Mouse (Mus musculus) kidney, embryonic 15.5 days (tissue): ENCODE measurements at regions not wholly inside any gene's neighbourhood (a gene's known extent, or its start where the extent isn't known, plus 50 kb on each side); places are given as distances from the start of the nearest gene placed in this dataset.
A peak's percentile ranks its signal among the peaks of the same experiment; 100 is the strongest.

Experiments
- ATAC-seq: fragments of 200-750 bp; cut with Nextera tagmentation; replicated peaks from 2 replicates; pipeline ENCODE4 v1.8.0; 2017; ENCODE audit warnings: moderate TSS enrichment; ENCODE audit not compliant: low FRiP score
- H3K27ac ChIP-seq: fragments of 300-500 bp; sonication (generic); 2 replicates; pipeline ENCODE4 v1.5.1; 2015; ENCODE audit warnings: mild to moderate bottlenecking, inconsistent platforms
- H3K27me3 ChIP-seq: fragments of 300-500 bp; sonication (generic); 2 replicates; pipeline ENCODE4 v1.6.1; 2015; ENCODE audit warnings: inconsistent platforms
- H3K36me3 ChIP-seq: fragments of 300-500 bp; sonication (generic); 2 replicates; pipeline ENCODE4 v1.6.1; 2015; ENCODE audit warnings: inconsistent platforms
- H3K4me1 ChIP-seq: fragments of 300-500 bp; sonication (generic); 2 replicates; pipeline ENCODE4 v1.6.1; 2015; ENCODE audit warnings: inconsistent platforms
- H3K4me2 ChIP-seq: fragments of 300-500 bp; sonication (generic); 2 replicates; pipeline ENCODE4 v1.6.1; 2015; ENCODE audit warnings: moderate library complexity, mild to moderate bottlenecking, inconsistent platforms
- H3K4me3 ChIP-seq: fragments of 300-500 bp; sonication (generic); replicated peaks from 2 replicates; pipeline ENCODE4 v1.5.1; 2015; ENCODE audit warnings: mild to moderate bottlenecking, inconsistent platforms
- H3K9ac ChIP-seq: fragments of 300-500 bp; sonication (generic); 2 replicates; pipeline ENCODE4 v1.6.1; 2015; ENCODE audit warnings: mild to moderate bottlenecking, inconsistent platforms
- H3K9me3 ChIP-seq: fragments of 300-500 bp; sonication (generic); replicated peaks from 2 replicates; pipeline ENCODE4 v1.6.1; 2016; ENCODE audit warnings: inconsistent platforms
- WGBS: fragments of 180-500 bp; shearing (Covaris S2); methylation state at CpG from one replicate; pipeline ENCODE4 v1.1.7; 2015; ENCODE audit warnings: mixed read lengths; 5-methylcytosine and 5-hydroxymethylcytosine counted together

DNA sequence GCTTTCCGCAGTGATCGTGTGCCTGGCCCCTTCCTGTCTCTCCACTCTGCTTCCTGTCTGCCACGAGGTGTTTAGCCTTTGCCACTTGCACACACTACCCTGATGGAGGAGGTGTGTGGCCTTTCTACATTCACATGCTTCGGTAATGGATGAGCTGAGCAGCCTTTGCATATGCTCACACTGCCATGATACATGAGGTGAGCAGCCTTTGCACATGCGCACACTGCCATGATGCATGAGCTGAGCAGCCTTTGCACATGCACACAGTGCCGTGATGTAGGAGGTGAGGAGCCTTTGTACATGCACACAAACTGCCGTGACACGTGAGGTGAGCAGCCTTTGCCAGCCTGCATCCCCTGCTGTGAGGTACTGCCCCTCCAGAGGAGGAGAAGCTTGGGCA is 58.3 kb downstream of the Erv3 start:
- WGBS: 69% methylated on average over 8 of the region's 8 CpGs
- ATAC-seq: no peak

DNA sequence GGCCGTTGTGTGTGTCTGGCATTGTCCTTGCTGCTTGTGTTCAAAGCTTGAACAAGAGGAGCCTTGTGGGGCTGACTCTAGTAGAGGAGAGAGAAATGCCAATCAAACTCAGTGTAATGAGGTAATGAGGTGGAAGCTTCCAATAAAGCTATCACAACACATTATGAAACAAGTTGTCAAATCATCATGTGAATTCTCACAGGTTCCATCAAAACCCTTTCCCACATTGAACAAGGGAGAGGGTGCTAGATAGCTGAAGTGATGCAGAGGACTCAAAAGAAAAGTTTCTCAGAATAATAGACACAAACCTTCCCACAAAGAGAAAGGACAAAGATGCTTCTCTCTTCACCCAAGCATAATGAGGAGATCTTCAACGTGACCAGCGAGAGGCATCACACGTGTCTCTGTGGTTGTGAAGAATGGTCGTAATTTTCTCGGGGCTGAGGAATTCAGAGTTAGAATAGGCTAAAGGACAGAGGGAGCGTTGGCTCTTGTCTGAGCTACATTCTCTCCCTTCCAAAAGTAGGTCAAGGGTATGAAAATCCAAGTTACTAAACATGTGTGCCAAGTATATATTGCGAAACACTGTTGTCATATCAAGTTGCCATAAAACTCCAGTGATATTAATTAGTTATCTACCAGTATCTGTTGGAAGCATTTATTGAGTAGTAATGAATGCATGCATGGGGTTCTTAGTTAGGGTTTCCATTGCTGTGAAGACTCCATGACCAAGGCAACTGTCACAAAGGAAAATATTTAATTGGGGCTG is 59.2 kb downstream of the Erv3 start:
- no peak overlapping the region for H3K27ac ChIP-seq
- H3K9ac ChIP-seq: no peak overlapping the region
- H3K27me3 ChIP-seq: no peaks in the 10 kb centered on the region
- no peak overlapping the region for H3K4me2 ChIP-seq
- ATAC-seq: no peak
- no peaks in the 10 kb centered on the region for H3K9me3 ChIP-seq
- H3K4me3 ChIP-seq: no peak overlapping the region
- 87% methylated on average over 8 of the region's 8 CpGs for WGBS
- no peaks in the 10 kb centered on the region for H3K36me3 ChIP-seq
- no peaks in the 10 kb centered on the region for H3K4me1 ChIP-seq

More for the DNA sequence above, 58.3 kb downstream of the Erv3 start:
- Histone ChIP-seq H3K4me2 (no peak overlapping the region), H3K27me3 (no peaks in the 10 kb centered on the region), H3K9ac (no peak overlapping the region), H3K36me3 (no peaks in the 10 kb centered on the region), H3K4me1 (no peaks in the 10 kb centered on the region), H3K27ac (no peak overlapping the region), H3K9me3 (no peaks in the 10 kb centered on the region), H3K4me3 (no peak overlapping the region)

DNA sequence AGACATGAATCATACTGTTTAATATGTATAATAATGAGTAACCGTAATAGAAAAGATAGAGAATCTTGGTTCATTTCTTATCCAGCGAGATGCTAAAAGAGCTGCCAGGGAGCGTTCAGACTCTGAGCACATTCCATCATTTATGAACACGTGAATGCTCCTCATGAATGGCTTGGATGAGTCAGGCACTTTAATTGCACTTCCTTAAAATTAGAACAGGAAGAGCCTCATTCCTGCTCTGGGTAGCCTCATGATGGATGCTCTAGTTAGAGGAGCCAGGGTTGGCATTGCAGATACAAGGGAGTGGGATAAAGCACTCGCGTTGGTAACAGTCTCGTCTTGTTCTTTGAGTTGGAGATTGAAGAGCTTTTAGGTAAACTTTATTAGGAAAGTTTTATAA is 60.1 kb downstream of the Erv3 start:
- no peak for ATAC-seq
- Histone ChIP-seq H3K4me2 (no peak overlapping the region), H3K36me3 (no peaks in the 10 kb centered on the region), H3K27me3 (no peaks in the 10 kb centered on the region), H3K4me3 (no peak overlapping the region), H3K9ac (no peak overlapping the region), H3K4me1 (no peaks in the 10 kb centered on the region), H3K9me3 (no peaks in the 10 kb centered on the region), H3K27ac (no peak overlapping the region)
- 78% methylated on average over 7 of the region's 7 CpGs for WGBS

DNA sequence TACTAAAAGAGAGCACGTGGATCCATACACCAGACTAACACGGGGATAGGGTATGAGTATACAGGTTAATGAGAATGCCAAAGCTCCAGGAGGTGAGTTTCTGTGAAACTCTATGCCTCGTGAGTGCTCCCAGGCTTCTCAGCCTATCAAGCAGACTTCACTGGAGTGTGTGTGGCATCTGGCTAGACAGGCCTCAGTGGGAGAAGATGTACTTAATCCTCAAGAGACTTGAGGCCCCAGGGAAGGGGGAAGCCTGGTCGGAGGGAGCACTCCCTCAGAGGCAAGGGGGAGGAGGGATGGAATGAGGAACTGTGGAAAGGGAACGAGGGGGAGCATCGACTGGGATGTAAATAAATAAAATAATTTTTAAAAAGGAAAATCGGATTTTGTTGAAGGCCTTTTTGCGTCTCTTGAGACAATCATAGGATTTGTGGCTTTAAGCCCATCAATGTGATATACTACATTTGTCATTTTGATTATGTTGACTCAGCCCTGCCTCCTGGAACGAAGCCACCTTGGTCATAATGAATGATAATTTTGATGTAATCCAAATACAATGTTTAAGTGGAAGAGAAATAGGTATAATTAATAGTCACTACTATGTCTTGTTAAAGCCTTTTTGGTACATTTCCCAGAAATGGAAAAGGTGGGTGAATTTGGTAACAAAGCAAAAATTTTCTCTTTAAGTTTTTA is 62.4 kb downstream of the Erv3 start:
- H3K36me3 ChIP-seq: no peaks in the 10 kb centered on the region
- no peak overlapping the region for H3K4me3 ChIP-seq
- no peaks in the 10 kb centered on the region for H3K4me1 ChIP-seq
- H3K27ac ChIP-seq: no peak overlapping the region
- ATAC-seq: no peak
- WGBS: 59% methylated on average over 9 of the region's 9 CpGs
- H3K9me3 ChIP-seq: no peaks in the 10 kb centered on the region
- H3K9ac ChIP-seq: no peak overlapping the region
- no peak overlapping the region for H3K4me2 ChIP-seq
- H3K27me3 ChIP-seq: no peaks in the 10 kb centered on the region

DNA sequence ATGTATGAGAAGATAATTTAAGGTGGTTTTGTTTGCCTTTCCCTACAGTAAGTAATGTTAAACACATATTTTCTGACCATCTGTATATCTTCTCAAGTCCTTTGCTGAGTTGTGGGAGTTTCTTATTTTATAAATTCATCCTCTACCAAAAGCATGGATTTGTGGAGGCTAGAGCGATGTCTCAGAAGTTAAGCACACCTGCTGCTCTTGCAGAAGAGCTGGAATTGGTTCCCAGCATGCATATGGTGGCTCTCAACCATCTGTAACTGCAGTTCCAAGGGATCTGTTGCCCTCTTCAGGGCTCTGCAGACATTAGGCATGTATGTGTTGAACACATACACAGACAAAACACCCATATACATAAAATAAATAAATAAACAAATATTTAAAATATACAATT is 84.2 kb downstream of the Erv3 start:
- no peak for ATAC-seq
- WGBS: 95% methylated on average over 1 of the region's 1 CpGs
- no peak overlapping the region for H3K4me3 ChIP-seq

DNA sequence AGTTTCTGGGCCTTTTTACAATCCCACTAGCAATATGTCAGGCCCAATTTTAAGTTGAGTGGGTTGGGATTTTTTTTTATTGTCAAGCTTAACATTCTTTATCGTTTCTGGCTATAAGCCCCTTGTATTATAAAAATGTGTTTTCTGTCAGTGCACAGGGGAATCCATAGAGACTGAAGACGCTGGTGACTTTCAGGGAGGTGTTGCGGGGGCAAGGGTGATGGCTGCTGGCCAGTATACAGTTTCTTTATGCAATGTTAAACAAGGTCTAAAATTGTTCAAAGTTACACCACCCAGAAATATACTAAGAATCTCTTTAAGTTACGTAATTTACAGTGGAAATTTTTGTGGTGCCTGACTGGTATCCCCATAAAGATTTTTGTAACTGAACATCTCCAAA is 85.9 kb downstream of the Erv3 start:
- Histone ChIP-seq H3K4me2 (no peak overlapping the region), H3K36me3 (no peaks in the 10 kb centered on the region), H3K27me3 (no peaks in the 10 kb centered on the region), H3K4me3 (no peak overlapping the region), H3K9me3 (peaks cover 2% of the 10 kb centered on the region; the same call in 1 of the 2 replicates), H3K9ac (no peak overlapping the region), H3K4me1 (peaks cover 7% of the 10 kb centered on the region; the same call in 1 of the 2 replicates), H3K27ac (no peak overlapping the region)
- 71% methylated on average over 4 of the region's 4 CpGs for WGBS
- ATAC-seq: no peak

More for the DNA sequence above, 84.2 kb downstream of the Erv3 start:
- no peaks in the 10 kb centered on the region for H3K27me3 ChIP-seq
- 0 out of 2 replicates have a peak, but pooled peaks cover under 1% of the 10 kb centered on the region for H3K4me1 ChIP-seq
- H3K4me2 ChIP-seq: no peak overlapping the region
- peaks cover 8% of the 10 kb centered on the region for H3K9me3 ChIP-seq
- H3K9ac ChIP-seq: no peak overlapping the region
- no peaks in the 10 kb centered on the region for H3K36me3 ChIP-seq
- H3K27ac ChIP-seq: no peak overlapping the region

DNA sequence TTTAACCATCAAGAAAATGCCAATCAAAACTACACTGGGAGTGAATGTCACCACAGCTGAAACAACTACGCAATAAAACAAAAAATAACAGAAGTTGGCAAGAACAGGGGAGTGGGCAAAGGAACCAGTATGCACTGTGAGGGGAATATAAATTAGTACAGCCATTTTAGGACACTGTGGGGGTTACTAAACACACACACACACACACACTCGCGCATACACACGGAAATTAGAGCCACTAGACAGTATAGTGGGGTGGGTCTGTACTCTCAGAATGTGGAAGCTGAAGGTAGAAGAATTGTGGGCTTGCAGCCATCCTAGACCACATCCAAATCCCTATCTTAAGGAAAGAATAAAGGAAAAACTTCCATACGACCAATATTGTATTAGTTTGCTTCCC is 87.4 kb downstream of the Erv3 start:
- H3K4me1 ChIP-seq: peaks cover 7% of the 10 kb centered on the region; the same call in 1 of the 2 replicates
- H3K9me3 ChIP-seq: peaks cover 2% of the 10 kb centered on the region; the same call in 1 of the 2 replicates
- no peak overlapping the region for H3K9ac ChIP-seq
- no peak for ATAC-seq
- WGBS: 75% methylated on average over 5 of the region's 5 CpGs
- no peak overlapping the region for H3K4me3 ChIP-seq
- H3K27me3 ChIP-seq: no peaks in the 10 kb centered on the region
- H3K27ac ChIP-seq: no peak overlapping the region
- H3K4me2 ChIP-seq: no peak overlapping the region
- H3K36me3 ChIP-seq: no peaks in the 10 kb centered on the region

DNA sequence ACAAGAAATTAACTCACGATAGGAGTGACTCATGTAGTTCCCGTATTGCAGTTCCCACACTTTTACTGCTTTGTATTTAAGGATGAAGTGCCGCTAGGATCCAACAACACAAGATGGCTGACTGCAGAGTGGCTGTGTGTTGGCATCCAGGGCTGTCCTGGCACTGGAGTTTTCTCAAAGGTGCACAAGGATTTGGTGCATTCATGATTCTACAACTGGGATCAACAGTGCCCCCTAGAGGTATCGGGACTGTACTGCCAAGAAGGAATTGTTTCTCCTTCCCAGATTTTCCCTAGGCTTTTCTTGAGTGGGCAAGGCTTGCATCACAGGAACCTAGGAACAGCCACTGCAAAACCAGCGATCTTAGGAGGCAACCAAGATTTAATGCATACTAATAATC is 88.7 kb downstream of the Erv3 start:
- no peaks in the 10 kb centered on the region for H3K27me3 ChIP-seq
- no peak overlapping the region for H3K9ac ChIP-seq
- H3K4me1 ChIP-seq: peaks cover 7% of the 10 kb centered on the region; the same call in 1 of the 2 replicates
- no peaks in the 10 kb centered on the region for H3K36me3 ChIP-seq
- WGBS: 60% methylated on average over 5 of the region's 5 CpGs
- ATAC-seq: no peak
- H3K4me3 ChIP-seq: no peak overlapping the region
- H3K4me2 ChIP-seq: no peak overlapping the region
- no peaks in the 10 kb centered on the region for H3K9me3 ChIP-seq
- H3K27ac ChIP-seq: no peak overlapping the region

DNA sequence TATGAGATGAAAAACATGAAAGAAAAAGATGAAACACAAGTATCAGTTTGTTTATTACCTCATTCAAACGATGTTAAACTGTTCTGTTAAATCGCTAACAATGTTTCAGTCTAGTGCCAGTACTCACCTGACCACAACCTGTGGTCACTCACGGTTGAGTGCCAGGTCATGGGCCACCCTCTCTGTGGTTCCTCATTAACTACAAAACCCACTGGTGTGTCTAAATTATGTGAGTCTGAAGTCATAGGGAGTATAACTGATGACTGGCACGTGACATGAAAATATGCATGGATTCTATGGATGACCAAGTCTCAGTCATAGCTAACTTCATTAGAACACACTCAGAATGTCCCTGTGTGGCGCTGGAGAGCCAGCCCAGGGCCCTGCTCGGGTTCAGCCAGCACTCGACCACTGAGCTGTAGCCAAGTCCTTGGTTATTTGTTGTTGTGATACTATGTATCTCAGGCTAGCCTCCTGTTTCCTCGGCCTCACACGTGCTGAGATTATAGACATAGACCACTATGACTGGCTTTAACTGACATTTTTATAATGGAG is 89.8 kb downstream of the Erv3 start:
- Histone ChIP-seq H3K27ac (no peak overlapping the region), H3K4me3 (no peak overlapping the region), H3K4me1 (peaks cover 7% of the 10 kb centered on the region; the same call in 1 of the 2 replicates), H3K9ac (no peak overlapping the region), H3K9me3 (no peaks in the 10 kb centered on the region), H3K27me3 (no peaks in the 10 kb centered on the region), H3K36me3 (no peaks in the 10 kb centered on the region), H3K4me2 (no peak overlapping the region)
- peak; percentile 87 for ATAC-seq
- 67% methylated on average over 9 of the region's 9 CpGs for whole genome bisulfite sequencing

DNA sequence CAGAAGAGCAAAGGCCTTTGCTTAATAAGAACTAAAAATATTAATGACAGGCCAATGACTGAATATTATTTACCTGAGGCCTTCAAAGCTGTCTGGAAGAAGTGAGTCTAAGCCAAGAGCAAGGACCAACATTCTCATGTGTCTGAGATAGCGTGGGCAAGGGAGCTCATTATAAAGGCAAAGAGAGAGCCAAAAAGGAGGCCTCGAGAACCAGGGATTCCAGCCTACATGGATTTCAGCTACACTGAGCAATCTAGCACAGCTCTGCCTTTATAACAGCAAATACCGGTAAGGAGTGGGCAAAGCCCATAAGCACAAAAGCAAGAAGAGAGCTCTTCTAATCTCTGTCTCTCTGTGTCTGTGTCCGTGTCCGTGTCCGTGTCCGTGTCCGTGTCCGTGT is 93.0 kb downstream of the Erv3 start:
- no peaks in the 10 kb centered on the region for H3K36me3 ChIP-seq
- H3K9ac ChIP-seq: no peak overlapping the region
- no peaks in the 10 kb centered on the region for H3K9me3 ChIP-seq
- H3K4me3 ChIP-seq: no peak overlapping the region
- no peak overlapping the region for H3K27ac ChIP-seq
- WGBS: 97% methylated on average over 9 of the region's 9 CpGs
- no peaks in the 10 kb centered on the region for H3K27me3 ChIP-seq
- ATAC-seq: no peak
- peaks cover 7% of the 10 kb centered on the region; the same call in 1 of the 2 replicates for H3K4me1 ChIP-seq
- H3K4me2 ChIP-seq: no peak overlapping the region

DNA sequence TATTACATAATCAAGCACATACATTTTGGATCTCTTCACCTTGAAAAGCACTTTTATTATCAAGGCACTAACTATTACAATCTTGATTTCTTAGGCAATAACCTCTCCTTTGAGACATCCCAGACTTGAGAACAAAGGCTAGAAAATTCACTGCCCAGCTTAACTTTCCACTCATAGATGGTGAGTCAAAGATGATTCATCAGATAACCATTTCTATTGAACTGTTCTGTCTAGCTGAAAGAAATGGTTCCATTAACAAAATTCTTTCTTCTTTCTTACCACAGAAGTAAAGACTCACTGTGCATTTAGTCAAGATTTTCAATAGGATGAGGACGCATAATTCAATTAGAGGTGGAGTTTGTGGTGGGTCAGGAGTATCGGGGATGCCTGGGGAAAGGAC is 98.0 kb downstream of the Erv3 start:
- Histone ChIP-seq H3K4me3 (no peak overlapping the region), H3K36me3 (no peaks in the 10 kb centered on the region), H3K9ac (no peak overlapping the region), H3K4me1 (no peaks in the 10 kb centered on the region), H3K9me3 (no peaks in the 10 kb centered on the region), H3K27ac (no peak overlapping the region), H3K27me3 (peaks cover 13% of the 10 kb centered on the region), H3K4me2 (no peak overlapping the region)
- 90% methylated on average over 2 of the region's 2 CpGs for WGBS
- no peak for ATAC-seq

DNA sequence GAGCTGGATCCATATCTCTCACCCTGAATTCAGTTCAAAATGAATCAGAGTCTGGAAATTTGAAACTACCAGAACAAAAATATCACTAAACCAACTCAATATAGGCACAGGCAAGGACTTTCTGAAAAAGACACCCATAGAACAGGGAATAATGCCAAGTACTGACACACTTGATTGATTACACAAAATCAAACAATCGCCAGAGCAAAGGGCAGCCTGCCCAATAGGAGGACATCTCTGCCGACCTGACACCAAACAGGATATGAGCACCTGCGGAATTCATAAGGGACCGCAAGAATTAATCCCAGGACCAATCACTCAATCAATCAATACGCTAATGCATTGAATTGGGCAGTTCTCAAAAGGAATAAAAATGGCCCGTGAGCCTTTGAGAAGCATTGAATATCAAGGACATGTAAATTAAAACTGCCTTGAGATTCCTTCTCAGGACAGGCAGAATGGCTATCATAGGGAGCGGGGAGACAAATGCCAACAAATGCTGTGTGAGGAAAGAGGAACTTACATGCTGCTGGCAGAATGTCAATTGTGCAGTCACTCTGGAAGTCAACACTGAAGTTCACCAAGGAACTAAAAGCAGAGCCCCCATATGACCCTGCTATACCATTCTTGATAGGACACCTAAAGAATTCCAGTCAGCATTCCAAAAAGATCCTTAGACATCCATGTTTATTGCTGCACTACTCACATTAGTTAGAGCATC is 102.2 kb downstream of the Erv3 start:
- Histone ChIP-seq H3K4me1 (no peaks in the 10 kb centered on the region), H3K9me3 (no peaks in the 10 kb centered on the region), H3K4me3 (no peak overlapping the region), H3K27ac (no peak overlapping the region), H3K36me3 (no peaks in the 10 kb centered on the region), H3K9ac (no peak overlapping the region), H3K27me3 (peaks cover 13% of the 10 kb centered on the region), H3K4me2 (no peak overlapping the region)
- 76% methylated on average over 7 of the region's 7 CpGs for WGBS
- ATAC-seq: no peak
